Mouse (Mus musculus) ES-Bruce4 (cell line): ENCODE data around the gene Fen1. TPM values are rescaled to one million over a fixed set of nuclear protein-coding genes. Genes with fewer than 3 reads are reported as not detected.

ENCODE experiments used
- H3K27ac ChIP-seq: 2 replicates; pipeline ENCODE4 v1.5.1; 2012; ENCODE audit warnings: low read length, inconsistent platforms; ENCODE audit not compliant: insufficient read depth
- H3K27me3 ChIP-seq: 2 replicates; pipeline ENCODE4 v1.6.1; 2012; ENCODE audit warnings: mild to moderate bottlenecking, low read length, inconsistent platforms; ENCODE audit not compliant: control insufficient read depth, poor library complexity, insufficient read depth, severe bottlenecking
- H3K36me3 ChIP-seq: 2 replicates; pipeline ENCODE4 v1.6.1; 2012; ENCODE audit warnings: inconsistent platforms, mild to moderate bottlenecking, low read length, moderate library complexity; ENCODE audit not compliant: control insufficient read depth, poor library complexity, insufficient read depth, severe bottlenecking
- H3K4me1 ChIP-seq: one replicate; pipeline ENCODE4 v1.8.1; 2011; ENCODE audit warnings: low read length; ENCODE audit not compliant: control insufficient read depth, insufficient read depth
- H3K4me3 ChIP-seq: 2 replicates; pipeline ENCODE4 v1.5.1; 2011; ENCODE audit warnings: low read depth, mild to moderate bottlenecking, low read length
- H3K9ac ChIP-seq: 2 replicates; pipeline ENCODE4 v1.6.1; 2012; ENCODE audit warnings: low read depth, mild to moderate bottlenecking, inconsistent platforms; ENCODE audit not compliant: poor library complexity, severe bottlenecking
- H3K9me3 ChIP-seq: replicated peaks from 2 replicates; pipeline ENCODE4 v1.6.1; 2012; ENCODE audit warnings: mild to moderate bottlenecking, low read length, inconsistent platforms; ENCODE audit not compliant: control insufficient read depth, poor library complexity, insufficient read depth, severe bottlenecking
- CTCF ChIP-seq: IDR thresholded peaks from one replicate; pipeline ENCODE4 v1.8.1; 2011; ENCODE audit warnings: low read depth, low read length
- EP300 ChIP-seq: IDR thresholded peaks from 2 replicates; pipeline ENCODE4 v1.6.1; 2011; ENCODE audit warnings: low read depth, low read length; ENCODE audit not compliant: insufficient read depth
- POLR2A ChIP-seq: IDR thresholded peaks from one replicate; pipeline ENCODE4 v1.8.1; 2011; ENCODE audit warnings: low read length; ENCODE audit not compliant: insufficient read depth
- polyA plus RNA-seq: library from polyadenylated mRNA; stranded (reverse); fragments of >200 nt; gene quantifications from 2 replicates; pipeline ENCODE4 v1.2.4, GENCODE M21; 2011; ENCODE audit warnings: low read depth; ENCODE audit not compliant: missing spikeins, insufficient read depth, insufficient read length

Fen1 gene
- polyA plus RNA-seq, 1 experiment = 40.5 TPM

GRCm38 (mm10) chr19:10157725-10158124 is 46.2 kb downstream of the Fen1 start:
- Histone ChIP-seq H3K27me3 (no peaks in the 10 kb centered on the region), H3K4me1 (no peaks in the 10 kb centered on the region)
- TF ChIP-seq CTCF (no peak), EP300 (no peak), POLR2A (no peak)

DNA sequence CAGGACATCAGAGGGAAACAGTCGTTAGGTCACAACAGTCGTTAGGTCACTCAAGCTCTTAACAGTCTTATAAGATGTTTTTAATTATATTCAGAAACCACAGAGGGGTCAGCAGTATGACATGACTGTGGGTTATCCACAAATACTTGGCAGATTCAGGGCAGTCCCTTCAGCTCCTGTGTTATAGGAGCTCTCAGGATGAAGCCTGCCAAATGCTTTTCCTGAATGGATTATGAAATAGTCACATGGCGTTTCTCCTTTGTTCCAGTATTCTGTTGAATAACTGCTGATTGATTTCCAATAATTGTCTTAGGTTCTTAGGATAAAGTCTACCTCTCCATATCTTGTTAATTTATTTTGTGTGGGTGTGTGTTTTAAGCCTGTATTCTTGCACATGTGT is 54.8 kb downstream of the Fen1 start:
- Histone ChIP-seq H3K9ac (no peak overlapping the region), H3K27ac (no peak overlapping the region), H3K4me1 (peaks cover 2% of the 10 kb centered on the region), H3K27me3 (no peaks in the 10 kb centered on the region), H3K4me3 (no peak overlapping the region), H3K9me3 (no peaks in the 10 kb centered on the region), H3K36me3 (no peaks in the 10 kb centered on the region)
- TF ChIP-seq CTCF (no peak), EP300 (no peak), POLR2A (no peak)

More at GRCm38 (mm10) chr19:10157725-10158124, 46.2 kb downstream of the Fen1 start:
- no peaks in the 10 kb centered on the region for H3K36me3 ChIP-seq
- no peak overlapping the region for H3K27ac ChIP-seq
- H3K9ac ChIP-seq = no peak overlapping the region
- peaks cover 4% of the 10 kb centered on the region for H3K9me3 ChIP-seq
- no peak overlapping the region for H3K4me3 ChIP-seq

Other genes with a start within 250 kb of the Fen1 start
- 606 and 634 TPM in 2 replicates for gene Fth1, start 223.6 kb downstream of the Fen1 start, polyA plus RNA-seq
- 1.4 and 3.1 TPM in 2 replicates for gene Best1, start 202.5 kb downstream of the Fen1 start, polyA plus RNA-seq
- gene Rab3il1, start 202.5 kb downstream of the Fen1 start, polyA plus RNA-seq = 3.2 and 4.1 TPM in 2 replicates
- gene Fads3, start 162.6 kb downstream of the Fen1 start, polyA plus RNA-seq = 0.81 and 3.1 TPM in 2 replicates
- gene Fads2, start 102.4 kb downstream of the Fen1 start, polyA plus RNA-seq = 84.5 and 104 TPM in 2 replicates
- 52.9 and 56.8 TPM in 2 replicates for gene Fads1, start 21.3 kb downstream of the Fen1 start, polyA plus RNA-seq
- 290 and 300 TPM in 2 replicates for gene Tmem258, start 155 bp downstream of the Fen1 start, polyA plus RNA-seq
- gene Myrf, start 36.6 kb upstream of the Fen1 start, polyA plus RNA-seq = 15.0 and 15.9 TPM in 2 replicates
- gene Dagla, start 100.7 kb upstream of the Fen1 start, polyA plus RNA-seq = 1.2 and 1.6 TPM in 2 replicates
- 4.1 and 4.9 TPM in 2 replicates for gene Syt7, start 184.9 kb upstream of the Fen1 start, polyA plus RNA-seq